Mouse (Mus musculus): Measurements from ENCODE around the gene Tspan4. TPM values are rescaled to one million over a fixed set of nuclear protein-coding genes. Genes with fewer than 3 reads are reported as not detected.
A peak's percentile ranks its signal among the peaks of the same experiment; 100 is the strongest.

Tspan4 gene
- polyA plus RNA-seq, 1 experiment from 2014 or later, result 107 TPM

- peak; percentile 59 for ATAC-seq
- H3K9me3 ChIP-seq (ENCODE audit: low read length), result no peaks in the 10 kb centered on the region
Observed at GRCm38 (mm10) chr7:141540312-141541081, 65.5 kb downstream of the Tspan4 start.

GRCm38 (mm10) chr7:141541681-141542080, 66.6 kb downstream of the Tspan4 start:
- Histone ChIP-seq H3K36me3 (ENCODE audit: insufficient read depth, low read length) (no peaks in the 10 kb centered on the region), H3K27me3 (replicated peaks; ENCODE audit: insufficient read depth, low read length) (no peaks in the 10 kb centered on the region), H3K27ac (ENCODE audit: low read length) (no peak overlapping the region), H3K4me3 (ENCODE audit: low read depth, low read length) (no peak overlapping the region), H3K4me2 (replicated peaks; ENCODE audit: low read depth, low read length) (no peak overlapping the region), H3K9me3 (ENCODE audit: low read length) (no peaks in the 10 kb centered on the region), H3K4me1 (ENCODE audit: insufficient read depth, low read depth, low read length) (peaks cover 13% of the 10 kb centered on the region; the same call in 1 of the 2 replicates), H3K9ac (replicated peaks; ENCODE audit: low read depth) (no peak overlapping the region)
- ATAC-seq (no peak), DNase-seq (ENCODE audit: low spot score) (no peak)
- 74% methylated on average over 4 of the region's 4 CpGs for WGBS
- TF ChIP-seq EP300 (IDR thresholded peaks at IDR 0.05), result no peak
- TF ChIP-seq CTCF (IDR thresholded peaks at IDR 0.05), result no peak

More at GRCm38 (mm10) chr7:141540312-141541081, 65.5 kb downstream of the Tspan4 start:
- peak; percentile 84 for DNase-seq (ENCODE audit: low spot score)
- no peak for TF ChIP-seq CTCF (IDR thresholded peaks at IDR 0.05)
- peak; percentile 38; the same call in 1 of the 2 replicates for TF ChIP-seq EP300 (IDR thresholded peaks at IDR 0.05)
- Histone ChIP-seq H3K9ac (replicated peaks; ENCODE audit: low read depth) (no peak overlapping the region; the same call in 1 of the 2 replicates), H3K27me3 (replicated peaks; ENCODE audit: insufficient read depth, low read length) (no peaks in the 10 kb centered on the region), H3K27ac (ENCODE audit: low read length) (peak overlapping the region; percentile 83), H3K4me3 (ENCODE audit: low read depth, low read length) (peak overlapping the region; percentile 76), H3K4me1 (ENCODE audit: insufficient read depth, low read depth, low read length) (peaks cover 13% of the 10 kb centered on the region; the same call in 1 of the 2 replicates), H3K4me2 (replicated peaks; ENCODE audit: low read depth, low read length) (peak overlapping the region; percentile 83), H3K36me3 (ENCODE audit: insufficient read depth, low read length) (no peaks in the 10 kb centered on the region)
- WGBS, result 39% methylated on average over 13 of the region's 13 CpGs

- DNase-seq (ENCODE audit: low spot score) (no peak), ATAC-seq (no peak)
- Histone ChIP-seq H3K27me3 (replicated peaks; ENCODE audit: insufficient read depth, low read length) (no peaks in the 10 kb centered on the region), H3K4me3 (ENCODE audit: low read depth, low read length) (no peak overlapping the region), H3K4me1 (ENCODE audit: insufficient read depth, low read depth, low read length) (peaks cover 13% of the 10 kb centered on the region; the same call in 1 of the 2 replicates), H3K36me3 (ENCODE audit: insufficient read depth, low read length) (no peaks in the 10 kb centered on the region), H3K27ac (ENCODE audit: low read length) (no peak overlapping the region), H3K4me2 (replicated peaks; ENCODE audit: low read depth, low read length) (no peak overlapping the region), H3K9me3 (ENCODE audit: low read length) (no peaks in the 10 kb centered on the region), H3K9ac (replicated peaks; ENCODE audit: low read depth) (no peak overlapping the region)
- WGBS, result 87% methylated on average over 2 of the region's 2 CpGs
- TF ChIP-seq EP300 (IDR thresholded peaks at IDR 0.05), result no peak
- TF ChIP-seq CTCF (IDR thresholded peaks at IDR 0.05), result no peak
Observed at GRCm38 (mm10) chr7:141542588-141542987, 67.5 kb downstream of the Tspan4 start.

Other genes with a start within 250 kb of the Tspan4 start
- gene Phrf1, start 246.5 kb upstream of the Tspan4 start, polyA plus RNA-seq (2015; fragmentation: Nextera tagmentation; extraction: Ambion mirVana), result 26.6 and 32.0 TPM in 2 replicates
- 12.6 and 15.8 TPM in 2 replicates for gene Irf7, start 208.8 kb upstream of the Tspan4 start, polyA plus RNA-seq (2015; fragmentation: Nextera tagmentation; extraction: Ambion mirVana)
- not detected in 2 replicates for gene Cdhr5, start 198.5 kb upstream of the Tspan4 start, polyA plus RNA-seq (2015; fragmentation: Nextera tagmentation; extraction: Ambion mirVana)
- gene Sct, start 196.1 kb upstream of the Tspan4 start, polyA plus RNA-seq (2015; fragmentation: Nextera tagmentation; extraction: Ambion mirVana), result 1.0 and 1.3 TPM in 2 replicates
- 0.12 and 0.17 TPM in 2 replicates for gene Drd4, start 183.2 kb upstream of the Tspan4 start, polyA plus RNA-seq (2015; fragmentation: Nextera tagmentation; extraction: Ambion mirVana)
- 35.7 and 40.8 TPM in 2 replicates for gene Deaf1, start 147.6 kb upstream of the Tspan4 start, polyA plus RNA-seq (2015; fragmentation: Nextera tagmentation; extraction: Ambion mirVana)
- 34.7 and 44.1 TPM in 2 replicates for gene Tmem80, start 147.5 kb upstream of the Tspan4 start, polyA plus RNA-seq (2015; fragmentation: Nextera tagmentation; extraction: Ambion mirVana)
- gene Eps8l2, start 136.4 kb upstream of the Tspan4 start, polyA plus RNA-seq (2015; fragmentation: Nextera tagmentation; extraction: Ambion mirVana), result 67.6 and 73.1 TPM in 2 replicates
- gene Taldo1, start 83.0 kb upstream of the Tspan4 start, polyA plus RNA-seq (2015; fragmentation: Nextera tagmentation; extraction: Ambion mirVana), result 260 and 276 TPM in 2 replicates
- gene Gatd1, start 61.1 kb upstream of the Tspan4 start, polyA plus RNA-seq (2015; fragmentation: Nextera tagmentation; extraction: Ambion mirVana), result 49.8 and 52.3 TPM in 2 replicates
- 0.25 TPM in 2 replicates for gene Cend1, start 45.7 kb upstream of the Tspan4 start, polyA plus RNA-seq (2015; fragmentation: Nextera tagmentation; extraction: Ambion mirVana)
- gene Slc25a22, start 37.3 kb upstream of the Tspan4 start, polyA plus RNA-seq (2015; fragmentation: Nextera tagmentation; extraction: Ambion mirVana), result 9.8 and 12.3 TPM in 2 replicates
- gene Pidd1, start 31.2 kb upstream of the Tspan4 start, polyA plus RNA-seq (2015; fragmentation: Nextera tagmentation; extraction: Ambion mirVana), result 1.7 and 1.8 TPM in 2 replicates
- gene Rplp2, start 27.9 kb upstream of the Tspan4 start, polyA plus RNA-seq (2015; fragmentation: Nextera tagmentation; extraction: Ambion mirVana), result 878 and 910 TPM in 2 replicates
- gene Pnpla2, start 20.0 kb upstream of the Tspan4 start, polyA plus RNA-seq (2015; fragmentation: Nextera tagmentation; extraction: Ambion mirVana), result 96.0 and 116 TPM in 2 replicates
- gene Cracr2b, start 14.1 kb upstream of the Tspan4 start, polyA plus RNA-seq (2015; fragmentation: Nextera tagmentation; extraction: Ambion mirVana), result 74.9 and 82.0 TPM in 2 replicates
- 45.1 and 49.6 TPM in 2 replicates for gene Cd151, start 7.8 kb upstream of the Tspan4 start, polyA plus RNA-seq (2015; fragmentation: Nextera tagmentation; extraction: Ambion mirVana)
- 48.0 and 50.5 TPM in 2 replicates for gene Polr2l, start 108 bp upstream of the Tspan4 start, polyA plus RNA-seq (2015; fragmentation: Nextera tagmentation; extraction: Ambion mirVana)
- gene Chid1, start 64.6 kb downstream of the Tspan4 start, polyA plus RNA-seq (2015; fragmentation: Nextera tagmentation; extraction: Ambion mirVana), result 15.6 and 20.2 TPM in 2 replicates
- gene Ap2a2, start 86.9 kb downstream of the Tspan4 start, polyA plus RNA-seq (2015; fragmentation: Nextera tagmentation; extraction: Ambion mirVana), result 42.6 and 45.5 TPM in 2 replicates
- 0.07 TPM in 2 replicates for gene Muc6, start 180.1 kb downstream of the Tspan4 start, polyA plus RNA-seq (2015; fragmentation: Nextera tagmentation; extraction: Ambion mirVana)
- 0.26 and 0.36 TPM in 2 replicates for gene Muc2, start 215.1 kb downstream of the Tspan4 start, polyA plus RNA-seq (2015; fragmentation: Nextera tagmentation; extraction: Ambion mirVana)

Data from lung, postnatal 0 days (tissue).